In genomic region chr12:95694507-95694906, GRCm38 (mm10) we compare ENCODE assay signal across 9 mouse cellular contexts. TPM values are rescaled to one million over a fixed set of nuclear protein-coding genes. Genes with fewer than 3 reads are reported as not detected.
DNase-seq lines count a peak whose midpoint lies in the region; ATAC-seq and TF ChIP-seq lines count a peak whose summit lies in the region.
"Had no signal": no experiment of that assay in that cellular context is flagged by ENCODE, and none has a peak within 500 bp of the region (broad histone marks: within the 10 kb centered on the region; RNA-seq: fewer than 3 reads in every experiment).

No protein-coding gene starts in this region.

- no peak for TF ChIP-seq CTCF in kidney, postnatal 0 days (IDR thresholded peaks at IDR 0.05; ENCODE audit: low read depth)

- H3K79me2 ChIP-seq in myocyte (ENCODE audit: control insufficient read depth, insufficient read depth) = peaks cover 39% of the 10 kb centered on the region

- under 1% methylated on average over 8 of the region's 8 CpGs for WGBS in kidney, postnatal 0 days
- WGBS in embryonic facial prominence, embryonic 15.5 days = under 1% methylated on average over 8 of the region's 8 CpGs
- WGBS in intestine, embryonic 15.5 days = under 1% methylated on average over 8 of the region's 8 CpGs

- peak overlapping the region; percentile 80; the same call in 1 of the 2 replicates for H3K9ac ChIP-seq in kidney, postnatal 0 days (ENCODE audit: low read depth, low read length)
- peak overlapping the region; percentile 82 for H3K9ac ChIP-seq in embryonic facial prominence, embryonic 15.5 days
- peak overlapping the region; percentile 20; the same call in 1 of the 2 replicates for H3K9ac ChIP-seq in intestine, embryonic 15.5 days

- H3K9me3 ChIP-seq in kidney, postnatal 0 days (replicated peaks; ENCODE audit: low read length) = no peaks in the 10 kb centered on the region
- no peaks in the 10 kb centered on the region for H3K9me3 ChIP-seq in embryonic facial prominence, embryonic 15.5 days (replicated peaks)
- no peaks in the 10 kb centered on the region for H3K9me3 ChIP-seq in intestine, embryonic 15.5 days

- H3K27ac ChIP-seq in kidney, postnatal 0 days = peak overlapping the region; percentile 54; the same call in 1 of the 2 replicates
- H3K27ac ChIP-seq in embryonic facial prominence, embryonic 15.5 days (replicated peaks) = peak overlapping the region; percentile 92
- no peak overlapping the region for H3K27ac ChIP-seq in intestine, embryonic 15.5 days

- peak overlapping the region; percentile 81 for H3K4me3 ChIP-seq in kidney, postnatal 0 days (replicated peaks; ENCODE audit: low read depth, low read length)
- peak overlapping the region; percentile 80 for H3K4me3 ChIP-seq in embryonic facial prominence, embryonic 15.5 days (replicated peaks)
- H3K4me3 ChIP-seq in intestine, embryonic 15.5 days (replicated peaks) = peak overlapping the region; percentile 62
- peak overlapping the region; percentile 78 for H3K4me3 ChIP-seq in myocyte

- ATAC-seq in kidney, postnatal 0 days (replicated peaks; ENCODE audit: low FRiP score, low read depth) = no peak; the same call in 1 of the 2 replicates
- ATAC-seq in embryonic facial prominence, embryonic 15.5 days (ENCODE audit: insufficient number of reproducible peaks, low FRiP score, low TSS enrichment, low read depth) = no peak
- ATAC-seq in intestine, embryonic 15.5 days = peak; percentile 3; the same call in 1 of the 2 replicates

- DNase-seq in kidney, postnatal 0 days (ENCODE audit: low spot score) = no peak
- no peak for DNase-seq in kidney, postnatal 10 days
- DNase-seq in thymus, postnatal 36 days = no peak
- no peak for DNase-seq in natural killer cell, adult 2 months (ENCODE audit: low spot score in 2 of 2)
- DNase-seq in urinary bladder, postnatal 14 days (ENCODE audit: low spot score) = no peak

- no peaks in the 10 kb centered on the region; the same call in none of the 2 replicates for H3K4me1 ChIP-seq in kidney, postnatal 0 days (replicated peaks; ENCODE audit: insufficient read depth, low read length)
- peaks cover 46% of the 10 kb centered on the region for H3K4me1 ChIP-seq in embryonic facial prominence, embryonic 15.5 days
- H3K4me1 ChIP-seq in intestine, embryonic 15.5 days (replicated peaks) = peaks cover 16% of the 10 kb centered on the region

- H3K36me3 ChIP-seq in kidney, postnatal 0 days (ENCODE audit: insufficient read depth, low read length) = no peaks in the 10 kb centered on the region
- H3K36me3 ChIP-seq in embryonic facial prominence, embryonic 15.5 days = no peaks in the 10 kb centered on the region
- H3K36me3 ChIP-seq in intestine, embryonic 15.5 days = no peaks in the 10 kb centered on the region
- no peaks in the 10 kb centered on the region for H3K36me3 ChIP-seq in myocyte (ENCODE audit: control insufficient read depth, insufficient read depth)

- H3ac ChIP-seq in myocyte (ENCODE audit: control insufficient read depth, insufficient read length) = peak overlapping the region; percentile 13

- H3K4me2 ChIP-seq in kidney, postnatal 0 days (ENCODE audit: low read length) = peak overlapping the region; percentile 88
- peak overlapping the region; percentile 84 for H3K4me2 ChIP-seq in embryonic facial prominence, embryonic 15.5 days (replicated peaks)
- H3K4me2 ChIP-seq in intestine, embryonic 15.5 days (replicated peaks) = peak overlapping the region; percentile 84
- peak overlapping the region; percentile 94 for H3K4me2 ChIP-seq in myocyte (ENCODE audit: low read depth)

- no peak for TF ChIP-seq POLR2A in myocyte (IDR thresholded peaks at IDR 0.05; ENCODE audit: insufficient read length, low read depth)

- H3K27me3 ChIP-seq in kidney, postnatal 0 days (ENCODE audit: insufficient read depth, low read length) = 0 out of 2 replicates have a peak, but pooled peaks cover 3% of the 10 kb centered on the region
- 0 out of 2 replicates have a peak, but pooled peaks cover 3% of the 10 kb centered on the region for H3K27me3 ChIP-seq in embryonic facial prominence, embryonic 15.5 days
- peaks cover 11% of the 10 kb centered on the region; the same call in 1 of the 2 replicates for H3K27me3 ChIP-seq in intestine, embryonic 15.5 days (replicated peaks)
- no peaks in the 10 kb centered on the region for H3K27me3 ChIP-seq in myocyte (ENCODE audit: control insufficient read depth, insufficient read depth, insufficient read length)
- H3K27me3 ChIP-seq: Patski had no signal

TF ChIP-seq in myocyte, 11 proteins besides CTCF, POLR2A, EP300 and RAD21:
- no peak for TF ChIP-seq MAX (IDR thresholded peaks at IDR 0.05; ENCODE audit: low read depth)
- TF ChIP-seq MYOG (IDR thresholded peaks at IDR 0.05; ENCODE audit: control insufficient read depth in 1 of 3, insufficient read depth in 1 of 3, insufficient read length in 2 of 3, low read depth in 2 of 3) = no peak
- no peak for TF ChIP-seq SRF (IDR thresholded peaks at IDR 0.05; ENCODE audit: control insufficient read depth, insufficient read length, low read depth)
- no peak for TF ChIP-seq REST (IDR thresholded peaks at IDR 0.05; ENCODE audit: insufficient read depth, insufficient read length)
- TF ChIP-seq USF1 (IDR thresholded peaks at IDR 0.05; ENCODE audit: low read depth) = no peak
- no peak for TF ChIP-seq MYOD1 (IDR thresholded peaks at IDR 0.05; ENCODE audit: control insufficient read depth in 1 of 3, insufficient read length in 2 of 3, low read depth in 2 of 3)
- TF ChIP-seq TCF12 (IDR thresholded peaks at IDR 0.05; ENCODE audit: insufficient read depth, poor library complexity, severe bottlenecking) = no peak
- no peak for TF ChIP-seq TCF3 (IDR thresholded peaks at IDR 0.05; ENCODE audit: insufficient read length, low read depth)
TF ChIP-seq in myocyte: peak in this region for 0.

RNA-seq across cellular contexts. Expression of gene Flrt2, which starts 2.5 kb away (rescaled TPM):
- 15.6 and 15.9 TPM in 2 replicates for polyA plus RNA-seq in kidney, postnatal 0 days (2015; fragmentation: Nextera tagmentation; extraction: Ambion mirVana)
- polyA plus RNA-seq in embryonic facial prominence, embryonic 15.5 days (2015; fragmentation: Nextera tagmentation; extraction: Ambion mirVana) = 28.1 and 33.6 TPM in 2 replicates
- polyA plus RNA-seq in intestine, embryonic 15.5 days (2015; fragmentation: Nextera tagmentation; extraction: Ambion mirVana) = 17.5 and 19.5 TPM in 2 replicates
- 6.9 TPM for polyA plus RNA-seq in myocyte (2012; fragmentation: generic; extraction: Trizol)

Comparison
In these comparisons a context has a peak if more than half of its experiments do, and no peak if none do; other contexts are left out.
1. H3K9ac ChIP-seq: peak in every context shown above with its lines; median percentile 82 in embryonic facial prominence, embryonic 15.5 days; 80 in kidney, postnatal 0 days; 20 in intestine, embryonic 15.5 days.